Mouse (Mus musculus): ENCODE results near the gene Eps8l2.

GRCm38 (mm10) chr7:141403305-141403704, 64.6 kb downstream of the Eps8l2 start:
- TF ChIP-seq CTCF (IDR thresholded peaks at IDR 0.05; ENCODE audit: low read depth, low read length) = peak; percentile 99
- TF ChIP-seq EP300 (IDR thresholded peaks at IDR 0.05; ENCODE audit: insufficient read depth, low read depth, low read length) = no peak
